Mouse (Mus musculus): ENCODE data around the gene Tedc2.

Gene Tedc2

GRCm38 (mm10) chr17:24220435-24221411 lies at the start of gene Tedc2:
Gene Tedc2 (minus strand): TSS chr17:24220851.
- DNase-seq (ENCODE audit: low read depth), result peak; percentile 95

- DNase-seq (ENCODE audit: low read depth), result no peak
These were observed 46.5 kb upstream of the Tedc2 start for GRCm38 (mm10) chr17:24267133-24267532.

- DNase-seq (ENCODE audit: low read depth), result no peak
These were observed 44.1 kb upstream of the Tedc2 start for GRCm38 (mm10) chr17:24264766-24265165.

GRCm38 (mm10) chr17:24260516-24260915 lies 39.9 kb upstream of the Tedc2 start:
- no peak for DNase-seq (ENCODE audit: low read depth)

GRCm38 (mm10) chr17:24259702-24260101 lies 39.1 kb upstream of the Tedc2 start:
- DNase-seq (ENCODE audit: low read depth), result no peak

- peak; percentile 48 for DNase-seq (ENCODE audit: low read depth)
These were observed 38.3 kb upstream of the Tedc2 start for GRCm38 (mm10) chr17:24258981-24259380.

GRCm38 (mm10) chr17:24252329-24252728 lies 31.7 kb upstream of the Tedc2 start:
- no peak for DNase-seq (ENCODE audit: low read depth)

GRCm38 (mm10) chr17:24251320-24252069 lies 30.8 kb upstream of the Tedc2 start, which contains the start of gene Ccnf:
Gene Ccnf (minus strand): TSS chr17:24251484.
- DNase-seq (ENCODE audit: low read depth), result peak; percentile 98

- DNase-seq (ENCODE audit: low read depth), result no peak
These were observed 30.3 kb upstream of the Tedc2 start for GRCm38 (mm10) chr17:24250988-24251319.

- DNase-seq (ENCODE audit: low read depth), result peak; percentile 53
These were observed 28.0 kb upstream of the Tedc2 start for GRCm38 (mm10) chr17:24248641-24249040.

GRCm38 (mm10) chr17:24244061-24244460 lies 23.4 kb upstream of the Tedc2 start:
- DNase-seq (ENCODE audit: low read depth), result peak; percentile 84

- peak; percentile 54 for DNase-seq (ENCODE audit: low read depth)
These were observed 22.8 kb upstream of the Tedc2 start for GRCm38 (mm10) chr17:24243311-24243969.

- DNase-seq (ENCODE audit: low read depth), result no peak
These were observed 16.3 kb upstream of the Tedc2 start for GRCm38 (mm10) chr17:24236921-24237320.

GRCm38 (mm10) chr17:24236479-24236878 lies 15.8 kb upstream of the Tedc2 start:
- no peak for DNase-seq (ENCODE audit: low read depth)

- DNase-seq (ENCODE audit: low read depth), result no peak
These were observed 7.3 kb upstream of the Tedc2 start for GRCm38 (mm10) chr17:24227941-24228340.

GRCm38 (mm10) chr17:24226721-24227120 lies 6.1 kb upstream of the Tedc2 start:
- DNase-seq (ENCODE audit: low read depth), result no peak

GRCm38 (mm10) chr17:24225851-24226250 lies 5.2 kb upstream of the Tedc2 start:
- no peak for DNase-seq (ENCODE audit: low read depth)

GRCm38 (mm10) chr17:24224741-24225140 lies 4.1 kb upstream of the Tedc2 start:
- no peak for DNase-seq (ENCODE audit: low read depth)

GRCm38 (mm10) chr17:24223513-24223912 lies 2.9 kb upstream of the Tedc2 start:
- DNase-seq (ENCODE audit: low read depth), result no peak

- DNase-seq (ENCODE audit: low read depth), result no peak
These were observed 2.0 kb upstream of the Tedc2 start for GRCm38 (mm10) chr17:24222653-24223052.

- no peak for DNase-seq (ENCODE audit: low read depth)
These were observed 3.8 kb downstream of the Tedc2 start for GRCm38 (mm10) chr17:24216836-24217235.

- no peak for DNase-seq (ENCODE audit: low read depth)
These were observed 7.5 kb downstream of the Tedc2 start for GRCm38 (mm10) chr17:24213186-24213585.
